Mouse (Mus musculus): ENCODE results near the gene Nr1d2. TPM values are rescaled to one million over a fixed set of nuclear protein-coding genes. Genes with fewer than 3 reads are reported as not detected.
A peak's percentile ranks its signal among the peaks of the same experiment; 100 is the strongest.
"Not testable (repeated sequence)": the region's sequence is repeated elsewhere in the genome, so short reads cannot be mapped to it uniquely, and the experiment has no call there.

Nr1d2 gene
- polyA plus RNA-seq, 1 experiment from 2014 or later: 7.2 TPM

GRCm38 (mm10) chr14:18274526-18274925, 35.6 kb upstream of the Nr1d2 start:
- no peak overlapping the region for H3K27ac ChIP-seq (ENCODE audit: low read depth, low read length)
- no peak for TF ChIP-seq CTCF (IDR thresholded peaks at IDR 0.05; ENCODE audit: low read depth)

GRCm38 (mm10) chr14:18271666-18272065, 32.7 kb upstream of the Nr1d2 start:
- H3K4me1 ChIP-seq (replicated peaks; ENCODE audit: control insufficient read depth, insufficient read depth, low read length): no peaks in the 10 kb centered on the region
- ATAC-seq: no peak
- H3K27me3 ChIP-seq (replicated peaks; ENCODE audit: control insufficient read depth, insufficient read depth, low read length): no peaks in the 10 kb centered on the region
- H3K9me3 ChIP-seq (ENCODE audit: control insufficient read depth): no peaks in the 10 kb centered on the region
- peaks cover 14% of the 10 kb centered on the region; the same call in 1 of the 2 replicates for H3K36me3 ChIP-seq (ENCODE audit: control insufficient read depth, insufficient read depth)
- peak overlapping the region; percentile 75 for H3K27ac ChIP-seq (ENCODE audit: low read depth, low read length)
- peak overlapping the region; percentile 96 for H3K4me3 ChIP-seq (ENCODE audit: low read depth, low read length)
- peak overlapping the region; percentile 68 for H3K4me2 ChIP-seq (replicated peaks; ENCODE audit: low read depth)
- peak overlapping the region; percentile 68 for H3K9ac ChIP-seq (ENCODE audit: low read depth, low read length)
- no peak for TF ChIP-seq CTCF (IDR thresholded peaks at IDR 0.05; ENCODE audit: low read depth)
- 4% methylated on average over 6 of the region's 7 CpGs for WGBS

More at GRCm38 (mm10) chr14:18274526-18274925, 35.6 kb upstream of the Nr1d2 start:
- H3K4me3 ChIP-seq (ENCODE audit: low read depth, low read length): no peak overlapping the region
- H3K9ac ChIP-seq (ENCODE audit: low read depth, low read length): no peak overlapping the region
- H3K9me3 ChIP-seq (ENCODE audit: control insufficient read depth): no peaks in the 10 kb centered on the region
- H3K4me2 ChIP-seq (replicated peaks; ENCODE audit: low read depth): no peak overlapping the region
- 85% methylated on average over 1 of the region's 1 CpGs for WGBS
- ATAC-seq: no peak
- H3K36me3 ChIP-seq (ENCODE audit: control insufficient read depth, insufficient read depth): peaks cover 29% of the 10 kb centered on the region
- no peaks in the 10 kb centered on the region for H3K4me1 ChIP-seq (replicated peaks; ENCODE audit: control insufficient read depth, insufficient read depth, low read length)
- no peaks in the 10 kb centered on the region for H3K27me3 ChIP-seq (replicated peaks; ENCODE audit: control insufficient read depth, insufficient read depth, low read length)

GRCm38 (mm10) chr14:18270529-18271441, 31.9 kb upstream of the Nr1d2 start, which contains the start of the genes Nkiras1 and Rpl15:
Gene Nkiras1, plus strand, starts transcription at chr14:18271136.
Gene Rpl15, minus strand, starts transcription at chr14:18271391.
- peak; percentile 41; the same call in 1 of the 2 replicates for TF ChIP-seq CTCF (IDR thresholded peaks at IDR 0.05; ENCODE audit: low read depth)
- Histone ChIP-seq H3K4me2 (replicated peaks; ENCODE audit: low read depth) (peak within 1 kb of the TSS; percentile 68), H3K27ac (ENCODE audit: low read depth, low read length) (peak within 1 kb of the TSS; percentile 83), H3K27me3 (replicated peaks; ENCODE audit: control insufficient read depth, insufficient read depth, low read length) (no peaks in the 10 kb centered on the region), H3K4me1 (replicated peaks; ENCODE audit: control insufficient read depth, insufficient read depth, low read length) (no peaks in the 10 kb centered on the region), H3K9ac (ENCODE audit: low read depth, low read length) (peak within 1 kb of the TSS; percentile 86), H3K9me3 (ENCODE audit: control insufficient read depth) (no peaks in the 10 kb centered on the region), H3K36me3 (ENCODE audit: control insufficient read depth, insufficient read depth) (peaks cover 14% of the 10 kb centered on the region; the same call in 1 of the 2 replicates), H3K4me3 (ENCODE audit: low read depth, low read length) (peak within 1 kb of the TSS; percentile 96)
- WGBS: under 1% methylated on average over 78 of the region's 78 CpGs
- ATAC-seq: peak; percentile 100

GRCm38 (mm10) chr14:18269947-18270528, 31.1 kb upstream of the Nr1d2 start:
- not testable (repeated sequence) for ATAC-seq; H3K27me3 ChIP-seq (replicated peaks; ENCODE audit: control insufficient read depth, insufficient read depth, low read length); H3K4me1 ChIP-seq (replicated peaks; ENCODE audit: control insufficient read depth, insufficient read depth, low read length); H3K9me3 ChIP-seq (ENCODE audit: control insufficient read depth)
- under 1% methylated on average over 18 of the region's 24 CpGs for WGBS
- Histone ChIP-seq H3K4me2 (replicated peaks; ENCODE audit: low read depth) (peak overlapping the region; percentile 67), H3K27ac (ENCODE audit: low read depth, low read length) (peak overlapping the region; percentile 83), H3K9ac (ENCODE audit: low read depth, low read length) (peak overlapping the region; percentile 86), H3K36me3 (ENCODE audit: control insufficient read depth, insufficient read depth) (peaks cover 14% of the 10 kb centered on the region; the same call in 1 of the 2 replicates), H3K4me3 (ENCODE audit: low read depth, low read length) (peak overlapping the region; percentile 96)

- Histone ChIP-seq H3K4me1 (replicated peaks; ENCODE audit: control insufficient read depth, insufficient read depth, low read length) (no peaks in the 10 kb centered on the region), H3K27ac (ENCODE audit: low read depth, low read length) (no peak overlapping the region)
- WGBS: 55% methylated on average over 4 of the region's 4 CpGs
These were observed 24.5 kb upstream of the Nr1d2 start for GRCm38 (mm10) chr14:18263427-18263826.

GRCm38 (mm10) chr14:18261203-18261602, 22.3 kb upstream of the Nr1d2 start:
- H3K9me3 ChIP-seq (ENCODE audit: control insufficient read depth): no peaks in the 10 kb centered on the region
- no peaks in the 10 kb centered on the region for H3K4me1 ChIP-seq (replicated peaks; ENCODE audit: control insufficient read depth, insufficient read depth, low read length)
- H3K4me3 ChIP-seq (ENCODE audit: low read depth, low read length): no peak overlapping the region
- H3K4me2 ChIP-seq (replicated peaks; ENCODE audit: low read depth): no peak overlapping the region
- H3K27ac ChIP-seq (ENCODE audit: low read depth, low read length): no peak overlapping the region
- no peak overlapping the region for H3K9ac ChIP-seq (ENCODE audit: low read depth, low read length)
- no peak for TF ChIP-seq CTCF (IDR thresholded peaks at IDR 0.05; ENCODE audit: low read depth)
- H3K36me3 ChIP-seq (ENCODE audit: control insufficient read depth, insufficient read depth): no peaks in the 10 kb centered on the region
- H3K27me3 ChIP-seq (replicated peaks; ENCODE audit: control insufficient read depth, insufficient read depth, low read length): no peaks in the 10 kb centered on the region
- ATAC-seq: no peak
- 88% methylated on average over 3 of the region's 3 CpGs for WGBS

More at GRCm38 (mm10) chr14:18263427-18263826, 24.5 kb upstream of the Nr1d2 start:
- H3K4me3 ChIP-seq (ENCODE audit: low read depth, low read length): no peak overlapping the region
- TF ChIP-seq CTCF (IDR thresholded peaks at IDR 0.05; ENCODE audit: low read depth): no peak
- no peaks in the 10 kb centered on the region for H3K27me3 ChIP-seq (replicated peaks; ENCODE audit: control insufficient read depth, insufficient read depth, low read length)
- H3K4me2 ChIP-seq (replicated peaks; ENCODE audit: low read depth): no peak overlapping the region
- H3K9ac ChIP-seq (ENCODE audit: low read depth, low read length): no peak overlapping the region
- H3K36me3 ChIP-seq (ENCODE audit: control insufficient read depth, insufficient read depth): peaks cover 11% of the 10 kb centered on the region; the same call in 1 of the 2 replicates
- no peaks in the 10 kb centered on the region for H3K9me3 ChIP-seq (ENCODE audit: control insufficient read depth)
- ATAC-seq: no peak

Measured in intestine, postnatal 0 days (tissue).